Mouse (Mus musculus) heart, postnatal 14 days (tissue): ENCODE results near the gene Nrtn. TPM values are rescaled to one million over a fixed set of nuclear protein-coding genes. Genes with fewer than 3 reads are reported as not detected.
A peak's percentile ranks its signal among the peaks of the same experiment; 100 is the strongest.

ENCODE experiments used
- DNase-seq, 2 experiments: peaks; one replicate each; pipeline ENCODE4 v3.0.0; 2021 to 2022
- intact Hi-C: fragments of 180-260 bp; cut with DNase I; formaldehyde crosslinking; loops from one replicate; pipeline ENCODE4 v1.15.1; 2025
- long read RNA-seq, 2 experiments: library from polyadenylated mRNA; stranded (forward); transcript quantifications; one replicate each; pipeline ENCODE4 v2.0.0; 2021
- total RNA-seq, 2 experiments: library from RNA; stranded (reverse); gene quantifications; 2 replicates each; pipeline ENCODE4 v1.2.3; 2021

Nrtn gene
- 10 to 100 TPM; 19.7 to 20.0 TPM for total RNA-seq
- long read RNA-seq, experiment 1, transcript Nrtn-201 (3 exons, 1,023 nt), result major isoform, 40 of 41 reads
- long read RNA-seq, experiment 1, partial matches to known transcripts, result 1 of 41 reads
- long read RNA-seq, experiment 1, other reads (novel, unspliced or antisense), result 0 of 41 reads
- long read RNA-seq, experiment 2, transcript Nrtn-201 (3 exons, 1,023 nt), result major isoform, 42 of 43 reads
- long read RNA-seq, experiment 2, partial matches to known transcripts, result 0 of 43 reads
- long read RNA-seq, experiment 2, other reads (novel, unspliced or antisense), result 1 of 43 reads

DNA sequence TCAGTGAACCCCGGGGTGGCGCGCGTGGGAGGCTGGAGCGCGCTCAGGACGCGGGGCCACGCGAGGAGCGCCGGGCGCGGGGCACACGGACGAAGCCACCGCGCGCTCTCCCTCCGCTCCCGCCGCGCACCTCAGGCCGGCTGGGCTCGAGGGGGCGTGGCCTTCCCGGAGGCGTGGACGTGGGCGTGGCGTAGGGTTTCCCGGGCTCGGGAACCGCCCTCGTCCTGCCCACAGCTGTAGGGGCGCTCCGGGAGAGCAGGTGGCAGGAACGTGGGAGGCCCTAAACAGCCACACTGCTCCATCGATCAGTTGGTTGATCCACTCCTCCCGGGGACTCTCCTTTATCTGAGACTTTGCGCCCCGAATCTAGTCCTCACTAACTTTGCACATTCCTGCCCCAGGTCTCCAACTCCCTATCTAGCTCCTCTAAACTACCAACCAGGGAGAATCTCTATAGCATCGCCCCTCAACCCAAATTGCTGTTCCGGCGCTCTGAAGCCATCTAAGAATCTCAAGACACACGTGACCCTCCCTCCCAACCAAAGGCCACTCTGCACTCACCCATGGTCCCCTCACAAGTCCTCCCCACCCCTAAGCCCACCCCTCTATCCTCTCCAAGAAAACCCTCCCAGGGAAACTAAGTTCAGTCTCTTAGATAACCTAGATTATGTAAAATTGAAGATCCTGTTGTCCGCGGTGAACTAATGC is at the start of gene Nrtn:
Gene Nrtn, minus strand, starts transcription at position 115 of the 708 bp plus-strand sequence.
- intact Hi-C loops, result loop anchor here (2.0 to 5.0 kb wide), 2 partner anchors 39 to 70 kb away; partner anchors contain the start of gene Vmac
- peak; percentile 85 to 91 for DNase-seq

DNA sequence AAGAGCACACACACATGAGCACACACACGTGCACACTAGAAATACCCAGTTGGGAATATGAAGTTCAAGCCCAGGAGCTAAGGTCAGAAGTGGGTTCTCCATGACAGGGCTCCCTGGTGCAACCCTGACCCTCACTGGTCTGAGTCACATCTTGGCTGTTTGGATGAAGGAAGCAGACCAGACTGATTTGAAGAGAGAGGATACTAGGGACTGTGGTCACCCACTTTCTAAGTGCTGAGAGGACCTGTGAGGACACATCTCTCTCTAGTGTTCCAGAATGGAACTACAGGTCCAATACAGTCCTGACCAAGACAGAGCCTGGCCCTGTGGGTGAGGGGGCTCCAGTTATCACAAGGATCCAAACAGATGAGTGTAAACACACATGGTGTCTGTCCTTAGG is 48.5 kb upstream of the Nrtn start:
- no peak for DNase-seq
- intact Hi-C loops, result loop anchor here (5.0 to 10.0 kb wide), 3 partner anchors 37 to 529 kb away; partner anchors contain the start of gene Mllt1

DNA sequence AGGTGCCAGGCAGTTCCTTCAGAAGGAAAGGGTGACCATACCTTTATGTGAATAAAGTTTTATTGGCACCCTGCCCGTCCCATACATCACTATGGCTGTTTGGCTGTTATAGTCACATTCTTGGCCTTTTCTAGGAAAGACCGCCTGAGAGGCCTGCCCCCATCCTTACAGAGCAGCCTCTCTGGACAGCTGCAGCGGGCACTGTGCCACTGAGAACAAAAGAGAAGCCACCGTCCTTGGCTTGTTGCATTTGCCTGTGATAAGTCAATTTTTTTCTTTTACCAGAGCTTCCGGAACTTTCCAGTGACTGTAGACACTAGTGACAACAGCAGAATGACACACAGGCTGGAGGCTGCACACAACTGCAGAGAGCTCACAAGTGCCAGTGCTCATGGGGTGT is 47.6 kb upstream of the Nrtn start:
- DNase-seq, result no peak
- intact Hi-C loops, result loop anchor here (5.0 to 10.0 kb wide), 3 partner anchors 37 to 530 kb away; partner anchors contain the start of gene Mllt1

DNA sequence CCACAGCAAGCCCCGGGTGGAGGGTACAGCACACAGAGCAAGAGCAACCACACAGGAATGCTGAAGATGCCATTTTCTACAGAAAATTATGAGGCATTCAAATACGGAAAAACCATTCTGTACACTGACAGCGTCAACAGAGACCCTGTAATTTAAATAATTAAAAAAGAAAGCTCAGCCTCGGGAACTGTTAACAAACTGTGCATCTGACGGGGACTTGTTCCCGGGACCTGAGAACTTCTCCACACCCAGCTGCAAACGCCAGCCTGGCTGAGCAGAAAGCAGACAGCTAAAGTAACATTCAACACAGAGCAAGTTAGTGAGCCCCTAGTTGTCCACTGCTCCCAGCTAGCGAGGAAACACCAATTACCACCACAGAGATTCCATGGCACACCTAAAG is 44.7 kb upstream of the Nrtn start:
- intact Hi-C loops, result loop anchor here (10.0 kb wide), 1 partner anchor 533 kb away; no protein-coding TSS in a partner anchor

DNA sequence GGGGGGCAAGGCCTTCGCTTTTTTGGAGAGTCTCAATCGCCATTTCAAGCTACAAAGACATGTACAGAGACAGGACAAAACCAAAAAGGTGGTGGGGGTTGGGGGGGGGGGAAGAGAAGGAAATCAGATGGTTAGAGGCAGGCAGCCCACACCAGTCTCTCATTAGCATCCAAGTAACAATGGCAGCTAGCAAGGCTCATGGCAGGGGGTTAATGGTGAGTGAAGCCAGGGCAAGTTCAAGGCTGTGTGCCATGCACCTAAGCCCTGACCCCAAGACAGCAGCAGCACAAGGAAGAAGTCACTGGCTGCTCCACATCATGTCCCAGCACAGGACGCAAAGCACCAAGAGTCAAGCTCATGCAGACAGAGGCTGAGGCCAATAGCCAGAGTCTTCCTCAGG is 41.9 kb upstream of the Nrtn start:
- no peak for DNase-seq
- intact Hi-C loops, result no loop called here

More for the DNA sequence above, 44.7 kb upstream of the Nrtn start:
- no peak for DNase-seq

DNA sequence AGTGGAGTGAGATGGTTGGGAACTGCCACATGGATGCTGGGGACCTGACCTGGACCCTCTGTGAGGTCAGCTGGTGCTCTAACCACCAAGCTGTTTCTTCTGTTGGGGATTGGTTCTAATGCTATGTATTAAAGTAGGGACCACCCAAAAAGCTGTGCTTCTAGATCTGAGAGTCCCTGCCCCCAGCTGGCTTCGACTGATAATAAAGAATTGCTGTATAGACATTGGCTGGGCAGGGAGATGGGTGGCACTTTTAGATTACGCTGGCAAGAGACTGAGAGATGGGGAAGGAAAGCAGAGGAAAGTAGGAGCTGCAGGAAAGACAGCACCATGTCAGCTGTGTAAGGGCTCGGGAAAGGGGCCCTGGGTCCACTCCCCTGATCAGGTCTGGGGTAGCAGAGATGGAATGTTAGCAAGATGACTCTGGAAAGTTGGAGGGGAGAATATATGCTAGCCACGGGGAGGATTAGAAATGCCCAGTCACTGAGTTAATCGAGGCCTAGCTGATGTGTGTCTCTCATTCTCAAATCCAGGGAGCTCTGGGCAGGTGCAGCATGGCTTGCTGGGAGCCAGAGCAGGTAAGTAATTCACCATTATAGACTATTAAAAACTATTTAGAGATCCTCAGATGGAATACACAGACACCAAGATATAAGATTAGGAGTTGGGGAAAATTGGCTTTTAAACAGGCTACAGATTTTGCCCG is 36.4 kb upstream of the Nrtn start:
- DNase-seq, result no peak
- intact Hi-C loops, result no loop called here

DNA sequence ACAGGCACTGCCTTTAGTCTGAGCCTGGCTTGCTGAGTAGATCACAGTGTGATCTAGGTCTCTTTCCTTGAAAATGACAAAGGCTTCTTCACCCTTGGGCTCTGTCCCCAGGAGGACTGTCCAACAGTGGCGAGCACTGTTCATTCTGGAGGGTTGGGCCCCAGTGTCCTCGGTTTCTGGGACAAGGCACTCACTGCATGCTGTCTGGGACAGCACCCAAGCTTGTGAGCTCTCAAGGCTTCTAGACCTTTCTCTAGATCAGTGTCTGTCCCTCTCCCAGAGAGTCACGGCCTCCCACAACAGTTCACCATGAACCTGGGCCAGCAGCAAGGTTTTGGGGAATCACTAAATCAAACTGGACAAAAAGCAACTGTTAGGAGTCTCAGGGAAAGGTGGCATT is 35.3 kb upstream of the Nrtn start:
- intact Hi-C loops, result no loop called here
- no peak for DNase-seq

DNA sequence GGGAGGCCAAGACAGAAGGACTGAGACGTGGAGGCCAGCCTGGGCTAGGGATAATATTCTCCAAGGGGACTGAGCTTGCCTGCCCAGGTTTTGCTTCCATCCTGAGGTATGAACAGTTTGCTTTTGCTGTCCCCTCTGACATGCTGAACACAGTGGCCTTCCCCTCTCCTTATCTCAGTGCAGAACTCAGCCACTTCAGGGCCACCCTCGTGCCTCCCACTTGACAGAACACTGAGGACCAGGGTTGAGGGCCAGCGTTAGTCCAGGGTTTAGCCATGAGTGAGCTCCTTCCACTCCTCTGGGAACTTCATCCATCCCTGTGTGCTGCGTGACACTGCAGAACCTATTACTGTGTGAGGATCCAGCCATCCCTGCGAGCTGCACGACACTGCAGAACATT is 32.0 kb upstream of the Nrtn start:
- no peak for DNase-seq
- intact Hi-C loops, result no loop called here

DNA sequence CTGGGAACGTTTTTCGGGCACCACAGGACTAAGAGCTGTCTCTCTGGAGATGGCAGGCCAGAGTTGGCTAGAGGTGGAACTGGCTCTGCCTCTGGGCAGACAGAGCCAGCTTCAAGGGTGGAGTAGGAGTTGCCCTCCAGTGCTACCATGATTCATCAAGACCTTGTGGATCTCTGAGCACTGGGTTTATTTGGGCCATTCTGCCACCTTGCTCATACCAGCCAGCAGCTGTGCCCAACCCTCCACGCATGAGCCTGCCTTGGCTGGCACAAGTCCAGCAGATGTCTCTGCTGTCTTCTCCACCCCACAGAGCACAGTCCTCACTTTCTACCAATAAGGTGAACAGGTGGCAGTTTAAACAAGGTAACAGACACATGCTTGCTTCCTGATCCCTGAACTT is 31.6 kb upstream of the Nrtn start:
- intact Hi-C loops, result no loop called here
- DNase-seq, result no peak

DNA sequence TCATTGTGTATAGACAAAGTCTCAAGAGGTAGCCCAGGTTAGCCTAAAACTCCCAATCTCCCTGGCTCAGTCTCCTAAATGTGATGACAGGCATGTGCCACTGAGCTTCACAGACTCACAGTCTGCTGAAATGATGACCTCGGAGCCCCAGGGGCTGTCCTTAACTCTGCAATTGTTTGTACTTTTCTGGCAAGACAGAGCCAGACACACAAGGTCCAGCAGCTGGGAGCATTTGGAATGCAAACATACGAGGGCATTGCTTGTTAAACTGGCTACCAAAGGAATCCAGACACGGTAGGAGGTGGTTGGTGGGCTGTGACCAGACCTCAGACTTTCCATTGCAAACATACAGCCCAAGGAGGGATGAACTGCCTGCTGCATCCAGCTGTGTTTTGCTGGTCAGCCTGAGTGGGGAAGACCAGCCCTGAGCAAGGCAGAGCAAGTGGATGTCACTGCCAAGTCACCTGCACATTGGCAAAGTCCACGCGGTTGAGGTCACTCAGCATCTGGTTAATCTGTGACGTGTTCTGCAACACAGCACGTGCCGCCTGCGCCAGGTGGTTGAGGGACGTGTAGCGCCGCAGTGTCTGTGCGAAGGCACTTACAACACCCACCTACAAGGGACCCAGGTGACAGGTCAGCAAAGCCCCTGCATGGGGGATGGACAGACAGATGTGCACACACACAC is 23.1 kb upstream of the Nrtn start:
- intact Hi-C loops, result no loop called here
- no peak for DNase-seq

DNA sequence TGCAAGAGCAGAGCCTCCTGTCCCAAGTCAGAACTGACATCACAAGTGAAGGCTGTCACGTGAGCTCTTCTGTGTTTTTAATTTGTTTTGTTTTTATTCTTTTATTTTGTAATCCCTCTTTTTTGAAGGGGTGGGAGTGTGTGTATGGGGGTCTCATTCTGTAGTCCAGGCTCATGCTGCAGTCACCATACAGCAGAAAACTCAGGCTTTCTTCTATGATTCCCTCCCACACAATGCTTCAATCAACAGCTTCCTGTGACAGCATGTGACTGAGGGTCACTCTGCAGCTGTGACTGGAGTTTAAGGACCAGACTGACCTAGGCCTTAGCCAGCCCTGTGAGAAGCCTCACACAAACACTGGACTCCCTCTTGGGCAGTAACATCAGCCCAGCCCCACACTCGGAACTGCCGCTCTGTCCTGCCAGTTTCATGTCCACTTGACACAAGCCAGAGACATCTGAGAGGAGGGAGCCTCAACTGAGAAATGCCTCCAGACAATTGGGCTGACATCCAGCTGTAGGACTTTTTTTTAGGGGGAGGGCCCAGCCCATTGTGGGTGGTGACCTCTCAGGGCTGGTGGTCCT is 21.5 kb upstream of the Nrtn start:
- intact Hi-C loops, result no loop called here
- peak in 1 of 2 experiments; percentile 58 for DNase-seq

DNA sequence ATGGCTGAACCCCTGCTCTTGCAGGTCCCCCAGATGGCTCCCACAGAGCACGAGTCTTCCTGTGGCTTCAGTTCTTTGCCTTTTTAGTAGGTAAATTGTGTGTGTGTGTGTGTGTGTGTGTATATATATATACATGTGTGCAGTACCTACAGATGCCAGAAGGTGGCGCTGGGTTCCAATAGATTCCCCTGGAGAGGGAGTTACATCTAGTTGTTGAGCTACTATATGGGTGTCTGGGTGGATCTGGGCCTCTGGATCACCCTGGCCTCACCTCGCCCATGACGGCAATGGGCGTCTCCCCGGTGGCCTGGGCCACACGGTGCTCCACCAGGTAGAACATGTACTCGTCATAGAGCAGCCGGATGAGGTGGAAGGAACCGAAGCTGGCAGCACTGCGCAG is 20.2 kb upstream of the Nrtn start:
- no peak for DNase-seq
- intact Hi-C loops, result no loop called here

DNA sequence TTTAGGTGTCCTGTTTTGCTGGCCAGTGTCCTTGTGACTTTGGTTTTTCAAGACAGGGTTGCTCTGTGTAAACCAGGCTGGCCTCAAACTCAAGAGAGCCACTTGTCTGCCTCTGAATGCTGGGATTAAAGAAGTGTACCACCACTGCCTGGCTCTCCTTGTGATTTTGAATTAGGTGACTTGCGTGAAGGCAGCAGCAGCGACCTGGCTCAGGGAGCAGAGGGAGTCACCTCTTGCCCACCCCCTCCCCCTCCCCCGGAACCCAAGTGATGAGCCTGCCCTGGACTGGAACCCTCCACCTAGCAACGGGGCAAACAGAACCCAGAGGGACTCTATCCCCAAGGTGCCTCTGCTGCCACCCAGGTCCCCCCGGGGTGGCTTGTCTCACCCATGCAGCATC is 12.6 kb upstream of the Nrtn start, which contains the start of gene Prr22:
Gene Prr22, plus strand, starts transcription at position 301 of the 400 bp plus-strand sequence.
- intact Hi-C loops, result no loop called here
- DNase-seq, result no peak

DNA sequence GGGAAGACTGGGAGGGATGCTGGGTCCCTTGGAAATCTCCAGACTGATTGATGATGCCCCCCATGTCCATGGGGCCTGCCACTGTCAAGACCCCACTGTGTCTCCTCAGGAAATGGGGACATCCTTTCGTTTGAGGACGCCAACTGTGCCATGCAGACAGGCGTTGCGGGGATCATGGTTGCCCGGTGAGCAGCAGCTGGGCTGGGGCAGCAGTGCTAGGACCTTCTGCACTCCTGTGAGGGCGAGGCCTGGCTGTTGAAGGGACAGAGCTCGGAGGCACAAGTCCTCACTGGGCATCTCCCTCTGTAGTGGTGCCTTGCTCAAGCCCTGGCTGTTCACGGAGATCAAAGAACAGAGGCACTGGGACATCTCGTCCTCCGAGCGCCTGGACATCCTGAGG is 11.6 kb upstream of the Nrtn start:
- DNase-seq, result no peak
- intact Hi-C loops, result no loop called here

DNA sequence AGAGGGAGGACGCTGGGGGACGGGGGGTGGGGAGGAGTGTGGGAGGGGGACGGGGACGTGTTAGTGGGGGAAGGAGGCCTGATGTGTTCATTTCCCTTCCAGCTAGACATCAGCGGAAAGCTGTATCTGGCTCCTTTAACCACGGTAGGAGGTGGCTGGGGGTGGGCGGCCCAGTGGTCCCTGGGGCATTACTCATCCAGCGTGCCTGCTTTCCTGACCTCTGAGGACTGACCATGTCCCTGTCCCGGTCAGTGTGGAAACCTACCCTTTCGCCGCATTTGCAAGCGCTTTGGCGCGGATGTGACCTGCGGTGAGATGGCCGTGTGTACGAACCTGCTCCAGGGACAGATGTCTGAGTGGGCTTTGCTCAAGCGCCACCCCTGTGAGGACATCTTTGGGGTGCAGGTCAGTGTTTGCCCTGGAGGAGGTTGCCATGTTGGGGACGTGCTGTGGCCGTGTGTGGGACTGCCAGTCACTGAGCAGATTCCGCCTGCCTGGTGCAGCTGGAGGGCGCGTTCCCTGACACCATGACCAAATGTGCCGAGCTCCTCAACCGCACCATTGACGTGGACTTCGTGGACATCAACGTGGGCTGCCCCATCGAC is 10.3 kb upstream of the Nrtn start:
- no peak for DNase-seq
- intact Hi-C loops, result no loop called here

DNA sequence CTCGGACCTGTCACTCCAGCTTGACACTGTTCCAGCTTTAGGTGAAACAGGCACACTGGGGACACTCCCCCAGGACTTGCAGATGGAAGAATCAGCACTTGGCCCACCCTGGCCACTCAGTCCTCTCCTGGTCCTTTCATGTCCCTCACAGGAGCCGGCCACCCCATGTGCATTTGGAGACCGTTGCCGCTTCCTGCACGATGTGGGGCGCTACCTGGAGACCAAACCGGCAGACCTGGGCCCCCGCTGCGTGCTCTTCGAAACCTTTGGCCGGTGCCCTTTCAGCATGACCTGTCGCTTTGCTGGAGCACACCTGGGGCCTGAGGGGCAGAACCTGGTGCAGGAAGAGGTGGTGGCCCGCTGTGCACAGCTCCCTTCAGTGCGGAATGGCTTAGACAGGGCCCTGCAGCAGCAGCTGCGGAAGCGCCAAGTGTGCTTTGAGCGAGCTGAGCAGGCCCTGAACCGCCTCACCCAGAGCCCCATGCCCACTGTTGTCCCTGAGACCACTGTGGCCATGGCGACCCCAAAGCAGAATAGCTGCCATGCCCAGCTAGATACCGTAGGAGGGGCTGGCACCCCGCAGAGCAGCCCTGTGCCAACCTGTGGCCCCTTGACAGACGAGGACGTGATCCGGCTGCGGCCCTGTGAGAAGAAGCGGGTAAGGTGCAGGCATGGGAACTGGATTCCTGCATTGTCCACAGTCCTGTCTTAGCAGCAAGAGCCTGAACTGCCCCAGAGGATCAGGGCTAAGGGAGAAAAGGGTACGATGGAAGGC is 9.5 kb upstream of the Nrtn start:
- intact Hi-C loops, result no loop called here

DNA sequence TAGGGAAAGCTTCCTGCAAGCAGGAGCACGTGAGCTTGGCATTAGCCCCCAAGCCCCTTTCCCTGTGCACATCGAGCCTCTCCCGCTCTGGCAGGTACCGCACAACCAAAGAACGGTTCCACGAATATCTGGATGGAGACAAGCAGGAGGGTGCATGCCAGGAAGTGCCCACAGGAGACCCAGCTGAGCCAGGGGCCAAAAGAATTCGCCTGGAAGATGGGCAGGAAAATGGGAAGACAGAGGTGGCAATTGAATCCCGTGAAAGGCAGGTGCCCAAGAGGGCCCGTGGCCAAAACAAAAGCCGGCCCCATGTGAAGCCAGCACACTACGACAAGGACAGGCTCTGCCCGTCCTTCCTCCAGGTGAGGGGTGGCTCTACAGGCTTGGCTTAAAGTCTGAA is 8.1 kb upstream of the Nrtn start:
- DNase-seq, result no peak
- intact Hi-C loops, result no loop called here

More for the DNA sequence above, 9.5 kb upstream of the Nrtn start:
- DNase-seq, result no peak

DNA sequence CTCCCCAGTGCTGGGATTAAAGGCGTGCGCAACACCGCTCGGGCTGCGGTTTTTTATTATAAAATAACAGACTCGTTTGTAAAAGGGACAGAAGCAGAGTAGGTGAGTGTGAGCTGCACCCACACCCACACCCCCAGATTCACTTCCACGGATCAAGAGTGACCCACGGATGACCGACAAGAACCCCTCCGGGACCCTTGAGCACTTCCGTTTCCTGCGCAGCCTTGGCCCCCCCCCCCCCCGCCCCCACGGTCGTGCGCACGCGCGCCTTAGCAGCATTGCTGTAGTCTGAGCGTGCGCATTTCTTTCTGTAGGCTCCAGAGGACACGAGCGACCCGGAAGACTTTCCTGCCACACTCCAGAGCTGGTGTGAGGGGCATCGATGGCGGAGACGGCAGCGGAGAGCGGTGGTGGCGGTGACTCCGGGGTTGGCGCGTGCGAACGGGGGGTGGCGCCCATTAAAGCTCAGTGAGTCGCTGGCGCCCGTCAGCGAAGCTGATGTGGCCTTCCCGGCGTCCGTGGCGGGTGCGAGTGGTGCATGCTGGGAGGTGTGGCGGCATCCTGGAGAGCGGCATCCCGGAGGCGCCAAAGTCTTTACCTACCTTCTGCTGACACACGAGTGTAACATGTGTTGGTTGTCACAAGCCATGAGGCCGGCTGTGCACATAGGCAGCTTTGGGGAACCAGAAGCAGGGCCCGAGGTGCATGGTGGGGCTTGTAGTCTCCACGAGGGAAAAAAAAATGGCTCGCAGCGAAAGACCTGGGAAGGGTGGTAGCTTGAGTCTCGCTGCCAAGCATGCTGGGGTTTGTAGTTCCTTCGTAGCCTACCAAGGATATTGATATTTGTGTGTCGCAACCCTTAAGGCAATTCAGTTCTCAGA is 7.4 kb upstream of the Nrtn start, which contains the start of gene Dus3l:
Gene Dus3l, plus strand, starts transcription at position 284 of the 881 bp plus-strand sequence.
- intact Hi-C loops, result no loop called here
- peak; percentile 85 for DNase-seq
